Mouse (Mus musculus) brain, embryonic 14.5 days (tissue): ENCODE measurements at regions not wholly inside any gene's neighbourhood (a gene's known extent, or its start where the extent isn't known, plus 50 kb on each side); places are given as distances from the start of the nearest gene placed in this dataset.

ENCODE experiments used
- CTCF ChIP-seq: fragments of 200-500 bp; IDR thresholded peaks from 2 replicates; pipeline ENCODE4 v1.5.1; 2012; ENCODE audit warnings: inconsistent platforms, mild to moderate bottlenecking, moderate library complexity, borderline replicate concordance; ENCODE audit not compliant: insufficient read depth, insufficient read length; ENCODE audit errors: extremely low read depth
- POLR2A ChIP-seq: fragments of 200-500 bp; IDR thresholded peaks from 2 replicates; pipeline ENCODE4 v1.6.1; 2012; ENCODE audit warnings: mild to moderate bottlenecking, inconsistent platforms, borderline replicate concordance; ENCODE audit not compliant: poor library complexity, insufficient read depth, insufficient read length, severe bottlenecking; ENCODE audit errors: extremely low read depth

DNA sequence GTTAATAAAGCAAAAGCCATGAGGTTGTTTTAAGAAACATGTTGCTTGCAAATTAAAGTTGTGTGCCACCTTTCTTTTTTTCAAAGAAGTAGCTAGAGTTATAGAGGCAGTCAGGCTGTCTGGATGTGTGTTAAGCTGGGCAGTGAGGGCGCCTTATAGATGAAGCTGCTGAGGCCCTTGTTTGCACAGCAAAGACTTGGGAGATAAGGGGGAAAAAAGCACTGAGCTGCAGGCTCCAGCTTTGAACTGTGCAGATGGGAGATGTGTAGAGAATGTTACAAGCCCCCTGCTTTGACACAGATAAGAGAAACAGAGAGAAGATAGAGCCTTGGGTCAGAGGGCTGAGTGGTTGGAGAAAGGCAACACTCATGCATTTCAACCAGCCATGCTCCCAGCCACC, 445.7 kb downstream of the Lmo4 start:
- TF ChIP-seq CTCF (no peak), POLR2A (no peak)
